In genomic region chr1:181143609-181143949, GRCm38 (mm10) we compare ENCODE assay signal across 8 mouse cellular contexts. TPM values are rescaled to one million over a fixed set of nuclear protein-coding genes. Genes with fewer than 3 reads are reported as not detected.
A peak's percentile ranks its signal among the peaks of the same experiment; 100 is the strongest.
DNase-seq lines count a peak whose midpoint lies in the region; ATAC-seq lines count a peak whose summit lies in the region.

No protein-coding gene starts in this region.

- H3K4me1 ChIP-seq in lung, embryonic 16.5 days (replicated peaks; ENCODE audit: control insufficient read depth, insufficient read depth, low read length), result peaks cover 10% of the 10 kb centered on the region
- peaks cover 23% of the 10 kb centered on the region for H3K4me1 ChIP-seq in limb, embryonic 13.5 days

- no peak for DNase-seq in lung, postnatal 14 days
- DNase-seq in right cerebral cortex, postnatal 10 days (ENCODE audit: low spot score in 2 of 2), result no peak
- no peak for DNase-seq in right cerebral cortex, postnatal 4 days
- DNase-seq in cerebellum, postnatal 4 days (ENCODE audit: low spot score in 2 of 2), result no peak

- peak overlapping the region; percentile 67 for H3K9ac ChIP-seq in lung, embryonic 16.5 days (ENCODE audit: low read length)
- H3K9ac ChIP-seq in limb, embryonic 13.5 days, result peak overlapping the region; percentile 70

- H3K27ac ChIP-seq in lung, embryonic 16.5 days (ENCODE audit: low read length), result peak overlapping the region; percentile 88
- H3K27ac ChIP-seq in limb, embryonic 13.5 days, result peak overlapping the region; percentile 90; the same call in 1 of the 2 replicates

- H3K36me3 ChIP-seq in lung, embryonic 16.5 days (ENCODE audit: control insufficient read depth, insufficient read depth, low read length), result peaks cover 7% of the 10 kb centered on the region
- H3K36me3 ChIP-seq in limb, embryonic 13.5 days, result peaks cover 29% of the 10 kb centered on the region

- H3K4me2 ChIP-seq in lung, embryonic 16.5 days (ENCODE audit: low read depth, low read length), result peak overlapping the region; percentile 76
- H3K4me2 ChIP-seq in limb, embryonic 13.5 days (replicated peaks), result peak overlapping the region; percentile 75

- H3K9me3 ChIP-seq in lung, embryonic 16.5 days (ENCODE audit: control insufficient read depth, low read length), result no peaks in the 10 kb centered on the region
- H3K9me3 ChIP-seq in limb, embryonic 13.5 days, result no peaks in the 10 kb centered on the region

- peak; percentile 32 for ATAC-seq in lung, embryonic 16.5 days (ENCODE audit: low read depth)
- peak; percentile 23; the same call in 1 of the 2 replicates for ATAC-seq in erythroblast, adult 5-6 weeks (replicated peaks; ENCODE audit: low FRiP score, poor library complexity, severe bottlenecking)
- peak; percentile 10; the same call in 1 of the 2 replicates for ATAC-seq in limb, embryonic 13.5 days (ENCODE audit: low FRiP score, low read depth)
- 0 out of 2 replicates have a peak, but pooled peaks have one; percentile 5 for ATAC-seq in neutrophil, adult 5-6 weeks (ENCODE audit: extremely low read depth, insufficient number of reproducible peaks, low FRiP score, poor library complexity, severe bottlenecking)

- peak overlapping the region; percentile 76 for H3K4me3 ChIP-seq in lung, embryonic 16.5 days (ENCODE audit: low read length)
- peak overlapping the region; percentile 64 for H3K4me3 ChIP-seq in limb, embryonic 13.5 days

- 1% methylated on average over 12 of the region's 12 CpGs for WGBS in lung, embryonic 16.5 days
- under 1% methylated on average over 12 of the region's 12 CpGs for WGBS in limb, embryonic 13.5 days

- H3K27me3 ChIP-seq in lung, embryonic 16.5 days (ENCODE audit: control insufficient read depth, insufficient read depth, low read depth, low read length), result no peaks in the 10 kb centered on the region
- H3K27me3 ChIP-seq in limb, embryonic 13.5 days, result no peaks in the 10 kb centered on the region

RNA-seq across cellular contexts. Expression of gene Nvl, which starts 0.4 kb away (rescaled TPM):
- polyA plus RNA-seq in lung, embryonic 16.5 days (2015; fragmentation: Nextera tagmentation; extraction: Ambion mirVana), result 30.5 and 33.0 TPM in 2 replicates
- 6.5 and 12.7 TPM in 2 replicates for total RNA-seq in erythroblast, adult 5-6 weeks (2015; ENCODE audit: low replicate concordance)
- total RNA-seq in erythroblast, adult 5-6 weeks (2017; ENCODE audit: low replicate concordance), result 10.1 and 11.4 TPM in 2 replicates
- polyA plus RNA-seq in limb, embryonic 13.5 days (2015; fragmentation: Nextera tagmentation; extraction: Ambion mirVana), result 49.0 and 52.5 TPM in 2 replicates
- 26.5 and 32.8 TPM in 2 replicates for total RNA-seq in neutrophil, adult 5-6 weeks (2017)

RNA-seq across cellular contexts. Expression of gene Cnih4, which starts 0.9 kb away (rescaled TPM):
- 106 and 121 TPM in 2 replicates for polyA plus RNA-seq in lung, embryonic 16.5 days (2015; fragmentation: Nextera tagmentation; extraction: Ambion mirVana)
- 21.5 and 49.3 TPM in 2 replicates for total RNA-seq in erythroblast, adult 5-6 weeks (2015; ENCODE audit: low replicate concordance)
- total RNA-seq in erythroblast, adult 5-6 weeks (2017; ENCODE audit: low replicate concordance), result 13.2 and 39.6 TPM in 2 replicates
- polyA plus RNA-seq in limb, embryonic 13.5 days (2015; fragmentation: Nextera tagmentation; extraction: Ambion mirVana), result 94.1 and 96.1 TPM in 2 replicates
- 27.7 and 38.1 TPM in 2 replicates for total RNA-seq in neutrophil, adult 5-6 weeks (2017)
